Mouse (Mus musculus) frontal cortex, postnatal 14 days (tissue): ENCODE results near the gene Tango2.
A peak's percentile ranks its signal among the peaks of the same experiment; 100 is the strongest.
"Not testable (repeated sequence)": the region's sequence is repeated elsewhere in the genome, so short reads cannot be mapped to it uniquely, and the experiment has no call there.

Source experiments
- DNase-seq, 2 experiments: peaks; one replicate each; pipeline ENCODE4 v3.0.0; 2022; ENCODE audit warnings: low spot score in 2 of 2

The Tango2 gene

DNA sequence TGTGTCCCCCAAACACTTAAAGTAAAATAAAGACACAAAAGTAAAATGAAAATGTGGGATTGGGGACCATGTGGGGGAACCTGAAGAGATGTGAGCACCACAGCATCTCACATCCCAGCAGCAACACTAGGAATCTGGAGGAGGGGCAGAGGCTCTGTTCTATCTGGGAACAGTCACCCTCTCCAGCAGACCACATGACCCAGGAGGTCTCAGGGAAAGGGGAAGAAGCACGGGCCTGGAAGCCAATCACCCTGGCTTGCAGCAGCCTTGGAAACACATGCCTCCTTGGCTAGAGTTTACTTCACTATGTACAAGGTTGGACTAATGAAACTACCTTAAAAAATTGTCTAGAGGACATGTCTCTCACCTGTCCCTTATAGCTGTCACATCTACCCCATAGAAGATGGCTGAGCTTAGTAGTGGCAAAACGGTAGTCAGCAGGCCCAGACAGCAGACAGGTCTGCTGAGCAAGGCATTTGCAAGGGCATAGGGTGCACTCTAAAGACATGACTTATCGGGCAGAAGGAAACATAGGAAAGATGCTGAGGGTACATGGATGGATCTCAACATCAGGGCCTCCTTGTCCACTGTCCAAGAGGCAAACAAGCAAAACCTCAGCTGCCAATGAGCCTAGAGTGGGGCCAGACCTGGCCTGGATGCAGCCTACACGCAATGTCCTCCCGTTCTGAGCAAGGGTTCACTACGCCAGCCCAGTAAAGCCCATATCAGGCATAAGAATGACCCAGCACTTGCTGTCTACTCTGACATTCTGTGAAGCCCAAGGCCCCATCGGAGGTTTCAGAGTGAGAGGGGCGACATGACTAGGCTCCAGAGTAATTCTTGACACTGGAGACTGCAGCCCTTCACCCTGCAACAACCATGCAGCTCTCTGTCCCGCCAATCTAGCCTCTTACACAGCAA lies 5.0 kb downstream of the Tango2 start:
- DNase-seq = no peak

DNA sequence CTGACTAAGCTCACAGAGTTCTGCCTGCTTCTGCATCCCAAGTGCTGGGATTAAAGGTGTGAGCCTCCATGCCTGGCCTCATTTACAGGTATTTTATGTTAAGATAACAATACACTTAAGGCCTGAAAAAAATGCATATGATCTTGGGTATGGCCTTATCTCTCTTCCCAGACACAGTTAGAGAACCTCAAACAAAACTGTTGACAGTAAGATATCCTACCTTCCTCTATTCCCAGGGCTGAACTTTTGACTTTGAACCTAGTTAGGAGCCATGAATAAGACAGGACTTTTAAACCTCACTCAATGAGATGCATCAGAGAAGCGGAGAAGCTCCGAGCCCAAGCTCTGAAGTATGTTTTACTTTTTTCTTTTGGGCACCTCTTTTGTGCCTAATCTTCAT lies 5.8 kb downstream of the Tango2 start:
- DNase-seq = no peak

DNA sequence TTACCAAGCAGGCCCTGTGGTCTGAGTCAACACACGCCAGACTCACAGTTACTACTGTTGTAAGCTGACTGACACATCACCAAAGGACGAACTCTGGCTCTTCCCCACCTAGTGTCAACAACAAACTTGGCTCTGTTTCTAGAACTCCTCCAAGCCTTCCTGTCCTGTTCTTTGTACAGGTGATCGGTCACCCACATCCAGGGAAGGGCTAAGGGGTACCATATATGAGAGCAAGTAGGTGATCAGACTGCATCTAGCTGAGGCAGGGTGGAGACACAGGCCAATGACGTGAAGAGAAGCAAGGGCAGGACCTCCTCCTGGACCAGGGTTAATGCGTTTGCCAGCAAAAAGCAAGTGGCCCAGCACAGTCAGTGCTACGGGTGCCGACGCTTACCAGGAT lies 6.3 kb downstream of the Tango2 start:
- DNase-seq = no peak

DNA sequence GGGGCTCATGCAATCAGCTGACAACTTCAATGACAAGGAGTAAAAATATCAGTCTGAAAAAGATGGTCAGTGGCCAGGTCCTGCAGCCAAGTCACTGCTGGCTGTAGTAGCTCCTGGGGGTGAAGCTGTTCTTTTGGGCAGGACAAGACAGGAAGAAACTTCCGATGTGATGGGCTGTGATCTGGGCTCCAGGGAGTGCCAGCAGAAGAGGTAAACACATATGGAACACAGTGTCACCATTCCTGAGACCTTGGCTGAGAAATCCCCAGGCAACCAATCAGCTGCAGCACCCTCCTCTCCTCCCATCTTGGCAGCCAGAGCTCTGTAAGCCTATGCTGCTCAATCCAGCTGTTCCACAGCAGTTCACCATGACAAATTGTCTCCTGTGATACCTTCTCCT lies 8.0 kb downstream of the Tango2 start:
- DNase-seq = no peak

DNA sequence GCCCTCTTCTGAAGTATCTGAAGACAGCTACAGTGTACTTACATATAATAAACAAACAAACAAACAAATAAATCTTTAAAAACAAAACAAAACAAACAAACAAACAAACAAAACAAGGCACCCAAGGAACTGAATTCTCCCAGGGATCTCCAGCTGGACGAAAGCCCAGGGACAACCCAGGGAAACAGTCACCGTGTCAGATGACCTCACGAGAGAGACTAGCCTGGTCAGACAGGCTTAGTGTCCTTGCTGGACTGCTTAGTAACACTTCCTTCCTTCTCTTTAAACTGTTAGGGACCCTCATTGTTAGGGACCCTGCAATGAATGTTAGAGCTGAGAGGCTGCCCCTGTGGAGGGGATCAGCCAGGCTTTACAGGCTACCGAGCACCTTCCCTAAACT lies 10.6 kb downstream of the Tango2 start:
- no peak for DNase-seq

DNA sequence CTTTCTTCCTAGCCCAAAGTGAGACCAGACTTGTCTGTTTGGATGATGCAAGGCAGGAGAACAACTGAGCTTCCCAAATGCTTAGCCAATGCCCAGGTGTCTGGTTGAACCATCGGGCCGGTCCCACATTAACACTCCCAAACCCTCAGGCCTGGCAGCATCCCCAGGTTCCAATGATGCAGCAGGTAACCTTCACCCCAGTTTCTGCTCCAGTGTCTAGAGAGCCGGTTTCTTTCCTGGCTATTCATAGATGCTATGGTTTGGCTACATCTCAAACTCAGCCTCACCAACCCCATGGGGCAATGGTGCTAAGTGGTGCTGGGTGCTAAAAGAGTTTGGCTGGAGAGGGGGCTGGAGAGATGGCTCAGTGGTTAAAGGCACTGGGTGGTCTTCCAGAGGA lies 11.9 kb downstream of the Tango2 start:
- DNase-seq = no peak

DNA sequence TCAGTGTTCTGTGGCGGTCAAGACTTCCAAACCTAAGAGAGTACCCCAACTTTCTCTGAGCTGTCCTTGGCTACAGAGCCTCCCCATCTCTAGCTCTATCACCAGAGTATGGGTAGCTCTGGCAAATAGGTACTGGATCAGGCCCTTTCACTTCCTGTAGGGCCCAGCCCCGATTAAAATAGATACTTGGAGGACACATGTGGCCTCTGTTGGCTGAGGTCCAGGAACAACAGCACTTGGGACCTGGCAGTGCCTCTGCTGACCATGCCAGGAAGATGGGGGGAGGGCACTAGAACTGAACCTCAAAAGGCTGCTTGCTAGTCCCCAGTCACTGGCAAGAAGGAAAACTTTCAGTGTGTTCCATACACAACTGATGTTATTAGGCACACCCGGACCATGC lies 13.9 kb downstream of the Tango2 start:
- no peak for DNase-seq

DNA sequence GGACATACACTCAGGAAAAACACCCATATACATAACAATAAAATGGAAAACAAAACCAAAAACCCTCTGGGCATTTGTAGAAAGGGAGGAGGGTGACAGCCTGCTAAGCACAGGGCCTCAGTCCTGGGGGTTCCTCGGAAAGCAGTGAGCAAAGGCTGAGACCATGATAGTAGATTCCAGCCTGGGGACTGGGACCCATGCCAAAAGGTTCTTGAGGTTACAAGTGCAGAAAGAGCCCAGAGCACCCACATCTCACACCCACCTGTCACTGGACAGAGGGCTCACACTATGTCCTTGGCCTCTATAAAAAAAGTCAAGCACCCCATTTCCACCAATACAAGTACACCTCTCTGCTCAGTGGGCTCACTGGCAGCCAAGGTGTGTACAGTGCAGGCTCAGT lies 19.4 kb downstream of the Tango2 start:
- DNase-seq = no peak

DNA sequence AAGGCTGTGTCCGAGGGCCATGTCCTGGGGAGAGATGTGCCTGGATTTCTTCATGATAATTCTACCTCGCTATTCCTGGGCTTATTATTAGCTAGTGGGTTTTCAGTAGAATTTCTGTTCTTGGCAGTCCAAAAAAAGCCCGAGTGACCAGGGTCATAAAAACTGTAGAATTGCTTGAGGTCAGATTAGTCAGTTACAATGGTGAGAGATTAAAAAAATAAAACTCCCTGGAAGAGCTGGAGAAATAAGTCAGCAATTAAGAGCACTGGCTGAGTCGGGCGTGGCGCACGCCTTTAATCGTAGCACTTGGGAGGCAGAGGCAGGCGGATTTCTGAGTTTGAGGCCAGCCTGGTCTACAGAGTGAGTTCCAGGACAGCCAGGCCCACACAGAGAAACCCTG lies 20.0 kb downstream of the Tango2 start:
- no peak for DNase-seq

DNA sequence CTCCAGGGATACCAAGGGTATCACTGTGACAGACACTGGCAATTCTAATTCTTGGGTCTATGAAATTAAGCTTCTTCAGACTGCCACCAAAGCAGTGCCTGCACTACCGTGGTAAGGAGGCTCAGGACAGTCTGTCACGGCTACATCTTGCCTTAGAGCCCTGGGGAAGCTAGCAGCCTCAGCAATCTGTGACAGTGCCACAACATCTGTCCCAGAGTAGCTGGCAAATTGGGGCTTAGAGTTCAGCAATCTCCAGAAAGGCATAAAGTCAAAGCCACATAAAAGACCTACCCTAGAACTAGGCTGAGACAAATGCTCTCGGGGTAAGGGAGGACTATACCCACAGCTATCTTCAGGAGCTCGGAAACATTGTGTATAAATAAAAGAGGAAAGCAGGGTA lies 22.2 kb downstream of the Tango2 start:
- DNase-seq = no peak

DNA sequence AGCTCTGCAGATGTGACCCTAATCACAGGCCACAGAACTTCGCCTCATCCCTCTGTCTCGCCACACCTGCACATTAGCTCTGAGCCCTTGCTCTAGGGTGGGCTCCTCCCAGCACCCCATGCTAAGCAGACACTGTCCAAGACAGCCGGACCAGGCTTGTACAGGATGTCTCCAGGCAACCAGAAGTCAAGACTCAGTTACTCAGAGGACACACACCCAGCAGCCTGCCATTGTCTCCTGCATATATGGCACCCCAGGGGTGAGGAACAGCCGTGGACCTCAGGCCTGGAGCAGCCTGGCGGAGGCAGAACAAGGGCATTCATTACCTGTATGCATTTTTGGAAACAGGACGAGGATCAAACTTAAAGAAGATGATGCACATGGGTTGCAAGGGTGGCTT lies 23.9 kb downstream of the Tango2 start:
- no peak for DNase-seq

DNA sequence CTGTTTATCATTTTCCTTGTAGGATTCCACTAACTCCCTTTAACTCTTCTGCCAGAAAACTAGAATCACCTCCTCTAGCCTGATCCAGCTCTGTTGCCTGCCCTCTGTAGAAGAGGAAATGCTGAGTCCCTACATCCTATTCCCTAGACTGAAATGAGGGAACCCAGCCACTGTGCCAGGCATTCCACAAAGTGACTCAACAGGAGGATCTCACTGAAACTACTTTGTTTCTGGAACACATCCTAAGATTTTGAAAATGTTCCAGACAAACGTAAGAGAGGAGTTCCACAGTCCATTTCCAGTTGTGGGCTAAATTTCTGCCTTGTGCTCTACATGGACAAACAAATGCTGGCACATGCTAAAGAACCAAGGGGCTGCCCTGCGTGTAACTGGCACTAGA lies 24.4 kb downstream of the Tango2 start:
- DNase-seq = no peak

DNA sequence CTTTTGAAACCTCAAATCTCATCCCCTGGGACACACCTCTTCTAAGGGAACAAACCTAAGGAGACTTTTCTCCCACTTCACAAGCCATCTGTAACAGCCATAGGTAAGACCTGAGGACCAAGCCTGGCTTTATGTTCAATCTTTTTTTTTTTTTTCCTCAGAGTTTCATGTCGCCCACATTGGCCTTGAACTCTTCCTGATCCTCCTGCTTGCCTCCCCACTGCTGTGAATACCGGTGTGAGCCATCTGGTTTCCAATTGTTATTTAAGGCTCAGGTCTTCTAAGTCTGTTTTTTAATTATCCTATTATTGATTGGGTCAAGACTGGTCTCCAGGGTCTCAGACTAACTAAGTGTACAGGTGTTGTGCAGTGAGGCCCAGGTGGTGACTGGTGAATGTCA lies 26.5 kb downstream of the Tango2 start:
- DNase-seq = no peak

DNA sequence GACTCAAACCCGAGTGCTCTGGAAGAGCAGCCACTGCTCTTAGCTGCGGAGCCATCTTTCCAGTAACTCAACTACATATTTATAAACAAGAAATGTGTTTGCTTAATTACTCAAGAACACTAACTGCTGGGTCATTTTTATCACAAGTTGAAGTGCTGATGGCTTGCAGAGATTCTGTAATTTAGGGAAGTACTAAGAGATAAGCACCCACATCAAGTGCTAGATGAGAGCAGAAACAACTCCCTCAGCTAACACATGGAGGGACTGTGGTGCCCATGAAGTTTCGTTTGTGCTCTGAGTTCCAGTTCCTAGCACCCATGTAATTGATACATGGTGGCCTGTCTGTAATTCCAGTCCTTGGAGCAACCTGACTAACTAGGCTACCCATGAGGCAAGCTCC lies 28.9 kb downstream of the Tango2 start:
- DNase-seq = no peak

DNA sequence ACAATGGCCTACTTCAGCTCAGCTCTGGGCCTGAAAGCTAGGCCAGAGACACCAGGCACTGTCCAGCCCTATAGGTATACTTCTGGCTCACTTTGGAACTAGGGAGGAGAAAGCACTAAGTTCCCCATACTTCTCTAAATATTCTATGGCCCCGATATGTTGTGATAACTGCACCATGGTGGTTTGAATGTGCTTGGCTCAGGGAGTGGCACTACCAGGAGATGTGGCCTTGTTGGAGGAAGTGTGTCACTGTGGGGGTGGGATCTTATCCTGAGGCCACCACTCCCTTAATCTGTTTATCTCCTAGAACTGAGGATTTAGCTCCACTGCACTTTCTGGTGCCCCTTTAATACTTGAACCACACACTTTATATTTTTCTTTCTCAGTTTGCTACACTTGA lies 39.7 kb downstream of the Tango2 start:
- DNase-seq = no peak

DNA sequence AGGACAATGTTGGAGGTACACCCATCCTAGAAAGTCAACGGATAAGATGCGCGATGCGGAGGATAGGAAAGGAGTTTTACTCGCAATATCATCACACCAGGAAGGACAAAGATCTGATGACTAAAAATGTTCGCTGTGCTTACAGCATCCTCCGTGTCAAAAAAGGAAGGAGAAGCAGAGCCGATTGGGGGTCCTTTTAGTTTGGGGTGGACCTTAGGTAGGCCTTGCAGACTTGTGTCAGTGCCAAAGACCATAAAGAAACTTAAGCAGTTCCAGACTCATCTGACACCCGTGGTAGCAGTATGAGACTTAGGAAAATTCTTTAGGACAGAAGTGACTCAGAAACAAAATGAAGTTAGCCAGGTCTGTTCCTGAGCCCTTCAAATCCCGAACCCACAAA lies 58.3 kb downstream of the Tango2 start:
- DNase-seq = not testable (repeated sequence)

DNA sequence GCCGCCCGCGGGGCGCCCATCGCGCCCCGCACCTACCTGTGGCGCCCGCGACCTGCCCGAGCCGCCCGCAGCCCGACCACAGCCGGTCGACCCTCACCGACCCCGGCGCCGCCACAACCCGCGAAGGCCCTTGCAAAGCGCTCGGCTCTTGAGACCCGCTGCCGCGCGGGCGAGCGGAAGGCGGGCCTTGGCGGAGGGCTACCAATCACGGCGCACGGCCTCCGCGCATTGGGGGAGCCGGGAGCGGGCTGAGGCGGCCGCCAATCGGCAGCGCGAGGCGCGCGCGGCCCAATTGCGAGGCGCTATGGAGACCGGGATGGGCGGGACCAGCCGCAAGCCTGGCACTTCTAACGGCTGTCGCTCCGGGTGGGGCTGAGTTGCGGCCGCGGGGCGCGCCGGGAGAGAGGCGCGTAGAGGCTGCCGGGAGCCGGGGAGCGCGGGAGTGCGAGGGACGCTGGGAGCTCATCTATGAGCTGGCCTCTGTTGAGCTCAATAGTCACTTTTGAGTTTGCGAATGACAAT lies 58.8 kb downstream of the Tango2 start, which contains the start of gene Dgcr8:
Gene Dgcr8 (minus strand): TSS at position 180 of the 522 bp plus-strand sequence.
- peak; percentile 96 to 98 for DNase-seq

DNA sequence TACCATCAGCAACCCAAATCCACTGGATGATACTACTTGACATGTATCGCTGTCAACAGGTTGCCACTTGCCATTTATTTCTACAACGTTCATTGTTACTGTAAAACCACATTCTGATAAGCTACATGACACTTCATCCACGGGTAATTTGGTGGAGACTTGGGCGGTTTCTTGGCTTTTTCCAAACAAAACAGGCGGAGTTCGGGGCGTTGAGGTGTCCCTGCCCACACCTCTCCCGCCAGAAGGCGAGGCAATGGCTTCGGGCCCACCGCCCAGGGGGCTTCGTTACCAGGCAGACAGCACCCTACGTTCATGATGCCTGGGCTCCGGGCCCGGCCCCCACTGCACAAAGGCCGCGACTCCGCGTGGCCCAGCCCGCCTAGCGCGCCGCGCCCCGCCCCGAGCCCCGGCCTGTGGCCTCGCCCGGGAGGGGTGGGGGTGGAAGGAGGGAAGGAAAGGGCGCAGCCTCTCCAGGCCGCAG lies 59.3 kb downstream of the Tango2 start:
- DNase-seq = peak in 1 of 2 experiments; percentile 43

DNA sequence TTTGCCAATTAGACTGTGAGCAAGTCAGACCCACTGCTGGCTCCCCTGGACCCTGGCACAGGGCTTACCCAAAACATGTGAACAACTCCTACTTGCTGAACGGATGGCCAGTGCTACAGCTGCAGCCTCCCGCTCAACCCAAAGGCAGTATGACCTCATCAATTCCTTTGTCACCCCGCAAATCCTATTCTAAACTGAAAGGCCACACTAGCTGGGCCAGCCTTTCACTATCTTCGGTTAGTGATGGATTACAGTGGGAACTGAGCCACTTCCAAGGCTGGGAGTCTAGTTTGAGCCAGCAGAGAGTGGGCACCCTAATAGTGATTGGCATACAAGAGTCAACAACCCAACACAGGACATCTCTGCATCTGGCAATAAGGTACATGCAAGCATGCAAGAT lies 59.7 kb downstream of the Tango2 start:
- no peak for DNase-seq

DNA sequence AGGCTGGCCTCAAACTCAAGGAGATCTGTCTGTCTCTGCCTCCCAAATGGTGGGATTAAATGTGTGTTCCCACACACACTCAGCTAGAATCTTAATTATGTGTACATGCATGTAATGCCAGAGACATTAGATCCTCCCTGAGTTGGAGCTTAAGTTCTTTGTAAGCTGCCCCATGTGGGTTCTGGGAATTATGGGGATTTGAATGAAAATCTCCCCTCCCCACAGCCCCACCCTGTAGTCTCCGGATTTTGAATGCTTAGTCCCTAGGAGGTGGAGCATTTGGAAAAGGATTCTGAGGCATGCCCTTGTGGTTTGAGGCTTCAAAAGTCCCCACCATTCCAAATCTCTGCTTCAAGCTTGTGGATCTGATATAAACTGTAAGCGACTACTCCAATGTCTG lies 72.7 kb downstream of the Tango2 start:
- no peak for DNase-seq

DNA sequence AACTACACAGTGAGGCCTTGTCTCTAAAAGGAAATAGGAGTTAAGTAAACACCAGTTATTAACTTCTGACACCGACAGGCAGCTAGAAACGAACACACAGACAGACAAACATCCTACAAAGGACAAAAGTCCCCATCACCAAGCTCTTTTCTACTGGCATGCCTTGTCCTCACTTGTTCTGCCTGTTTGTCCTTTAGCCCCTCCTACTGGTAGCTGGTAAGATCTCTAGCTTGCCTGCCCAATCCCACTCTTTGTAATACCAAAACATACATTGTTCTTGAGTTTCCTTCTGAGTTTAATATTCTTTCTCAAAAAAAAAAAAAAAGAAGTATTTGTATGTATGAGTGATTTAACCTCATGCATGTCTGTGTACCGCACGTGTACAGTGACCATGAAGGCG lies 79.7 kb downstream of the Tango2 start:
- no peak for DNase-seq

DNA sequence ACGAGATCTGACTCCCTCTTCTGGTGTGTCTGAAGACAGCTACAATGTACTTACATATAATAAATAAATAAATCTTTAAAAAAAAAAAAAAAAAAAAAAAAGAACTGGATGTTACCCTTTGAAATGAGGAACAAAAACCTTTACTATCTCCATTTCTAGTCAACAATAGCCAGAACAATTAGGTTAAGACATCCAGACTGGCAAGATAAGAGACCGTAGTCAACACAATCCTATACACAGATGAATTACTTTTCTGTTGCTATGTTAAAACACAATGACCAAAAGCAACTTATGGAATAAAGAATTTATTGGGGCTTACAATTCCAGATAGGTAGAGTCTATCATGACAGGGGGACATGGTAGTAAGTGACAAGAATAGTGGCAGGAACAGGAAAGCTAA lies 82.9 kb downstream of the Tango2 start:
- no peak for DNase-seq

DNA sequence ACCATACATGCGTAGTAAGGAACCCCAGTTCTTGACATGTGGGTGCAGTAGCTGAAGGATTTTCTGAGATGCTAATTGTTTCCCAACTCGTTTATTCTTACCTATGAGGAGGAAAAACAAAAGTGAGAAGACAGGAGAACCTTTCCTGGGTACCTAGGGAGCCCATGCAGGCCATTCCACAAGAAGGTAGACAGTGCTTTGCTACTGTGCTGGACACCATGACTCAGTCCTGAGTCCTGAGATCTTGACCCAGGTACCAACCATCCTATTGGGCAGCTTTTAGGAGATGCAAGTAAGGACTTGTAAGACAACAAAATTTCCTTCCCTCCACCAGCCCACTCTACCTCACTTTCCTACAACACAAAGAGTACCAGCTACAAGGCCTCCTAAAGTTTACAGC lies 89.7 kb downstream of the Tango2 start, which contains the start of gene Gm49776:
Gene Gm49776 (minus strand): TSS at position 101 of the 400 bp plus-strand sequence.
- DNase-seq = no peak
